Mouse (Mus musculus) splenic B cell, adult 2 months (primary cell): ENCODE results near the gene Fggy.

Experiments
- DNase-seq: peaks from one replicate; pipeline ENCODE4 v3.0.0-alpha.2; 2011; ENCODE audit warnings: low read depth, low spot score
- H3K27me3 ChIP-seq: 2 replicates; pipeline ENCODE4 v1.6.1; 2012; ENCODE audit warnings: mild to moderate bottlenecking, low read length, moderate library complexity, mixed read lengths; ENCODE audit not compliant: control insufficient read depth, poor library complexity, insufficient read depth, severe bottlenecking
- H3K36me3 ChIP-seq: 2 replicates; pipeline ENCODE4 v1.6.1; 2012; ENCODE audit warnings: mild to moderate bottlenecking, low read length, moderate library complexity, mixed read lengths; ENCODE audit not compliant: control insufficient read depth, poor library complexity, insufficient read depth, severe bottlenecking

Gene Fggy

DNA sequence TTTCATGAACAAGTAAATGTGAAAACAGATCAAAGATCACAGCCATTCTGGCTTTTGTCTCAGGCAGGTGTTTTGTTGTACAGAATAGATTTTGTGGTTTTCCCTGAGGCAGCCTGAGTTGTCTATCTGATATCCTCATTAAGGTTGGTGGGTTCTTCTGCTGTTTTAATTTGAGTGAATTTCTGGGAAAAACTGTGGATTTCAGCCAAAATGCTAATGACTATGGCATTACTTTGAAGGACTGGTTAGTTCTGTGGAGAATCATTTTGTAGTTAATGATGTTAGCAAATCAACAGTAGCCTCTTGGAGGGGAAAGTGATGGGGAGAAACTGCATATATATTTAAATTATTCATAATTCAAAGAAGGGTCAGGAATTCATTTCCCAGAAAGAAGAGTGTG is 16.4 kb downstream of the Fggy start:
- no peaks in the 10 kb centered on the region for H3K27me3 ChIP-seq
- no peak for DNase-seq
- H3K36me3 ChIP-seq = no peaks in the 10 kb centered on the region

DNA sequence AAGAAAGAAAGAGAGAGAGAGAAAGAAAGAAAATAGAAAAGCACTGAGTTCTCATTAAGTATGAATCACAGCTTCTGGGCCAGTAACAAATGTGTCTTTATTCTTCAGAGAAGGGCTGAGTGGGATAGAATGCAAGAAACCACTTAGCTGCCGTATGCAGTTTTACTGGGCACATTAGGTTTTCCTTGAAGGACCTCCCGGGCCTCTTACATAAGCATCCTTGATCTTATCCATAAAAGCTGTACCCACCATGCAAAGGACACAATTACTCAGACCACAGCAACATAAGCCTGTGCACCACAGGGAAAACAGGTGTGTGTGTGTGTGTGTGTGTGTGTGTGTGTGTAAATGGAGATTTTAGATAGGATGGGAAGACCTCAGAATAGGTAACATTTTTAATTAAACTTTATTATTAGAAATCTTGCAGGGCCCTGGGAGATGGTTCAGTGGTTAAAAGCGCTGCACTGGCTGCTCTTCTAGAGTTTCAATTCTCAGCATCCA is 18.2 kb downstream of the Fggy start:
- Histone ChIP-seq H3K36me3 (no peaks in the 10 kb centered on the region), H3K27me3 (no peaks in the 10 kb centered on the region)
- DNase-seq = no peak

GRCm38 (mm10) chr4:95579183-95579582 is 21.9 kb downstream of the Fggy start:
- no peaks in the 10 kb centered on the region for H3K36me3 ChIP-seq

DNA sequence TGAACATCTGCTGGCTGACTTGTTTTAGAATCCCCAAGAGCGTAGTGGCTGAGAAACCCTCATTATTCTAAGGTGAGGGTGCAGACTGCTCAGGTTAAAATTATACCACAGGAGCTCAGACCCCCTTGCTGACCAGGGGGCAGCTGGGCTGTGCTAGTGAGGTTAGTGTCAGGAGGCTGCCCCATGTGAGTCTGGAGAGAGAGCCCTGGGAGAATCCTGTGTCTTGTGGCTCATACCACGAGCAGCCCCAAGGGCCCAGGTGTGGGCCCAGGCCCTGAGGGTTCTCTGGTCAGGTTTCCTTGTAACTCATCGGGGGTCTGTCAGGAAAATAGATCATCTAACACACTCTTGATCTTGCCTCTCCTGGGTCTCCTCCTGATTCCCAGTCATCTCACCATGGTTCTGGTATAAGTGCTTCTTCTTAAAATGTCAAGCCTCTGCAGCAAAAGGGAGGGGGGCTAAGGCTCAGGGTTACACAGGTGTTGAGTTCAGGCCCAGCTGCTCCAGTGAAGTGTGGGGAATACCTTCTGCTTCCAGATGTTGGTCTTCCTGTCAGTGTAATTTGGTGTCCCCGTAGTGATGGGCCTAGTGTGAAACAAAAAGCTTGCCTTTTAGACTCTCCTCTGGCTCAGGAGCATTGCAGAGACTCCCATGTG is 26.9 kb downstream of the Fggy start:
- no peaks in the 10 kb centered on the region for H3K27me3 ChIP-seq
- no peak for DNase-seq
- no peaks in the 10 kb centered on the region for H3K36me3 ChIP-seq

More at GRCm38 (mm10) chr4:95579183-95579582, 21.9 kb downstream of the Fggy start:
- H3K27me3 ChIP-seq = no peaks in the 10 kb centered on the region
- no peak for DNase-seq

DNA sequence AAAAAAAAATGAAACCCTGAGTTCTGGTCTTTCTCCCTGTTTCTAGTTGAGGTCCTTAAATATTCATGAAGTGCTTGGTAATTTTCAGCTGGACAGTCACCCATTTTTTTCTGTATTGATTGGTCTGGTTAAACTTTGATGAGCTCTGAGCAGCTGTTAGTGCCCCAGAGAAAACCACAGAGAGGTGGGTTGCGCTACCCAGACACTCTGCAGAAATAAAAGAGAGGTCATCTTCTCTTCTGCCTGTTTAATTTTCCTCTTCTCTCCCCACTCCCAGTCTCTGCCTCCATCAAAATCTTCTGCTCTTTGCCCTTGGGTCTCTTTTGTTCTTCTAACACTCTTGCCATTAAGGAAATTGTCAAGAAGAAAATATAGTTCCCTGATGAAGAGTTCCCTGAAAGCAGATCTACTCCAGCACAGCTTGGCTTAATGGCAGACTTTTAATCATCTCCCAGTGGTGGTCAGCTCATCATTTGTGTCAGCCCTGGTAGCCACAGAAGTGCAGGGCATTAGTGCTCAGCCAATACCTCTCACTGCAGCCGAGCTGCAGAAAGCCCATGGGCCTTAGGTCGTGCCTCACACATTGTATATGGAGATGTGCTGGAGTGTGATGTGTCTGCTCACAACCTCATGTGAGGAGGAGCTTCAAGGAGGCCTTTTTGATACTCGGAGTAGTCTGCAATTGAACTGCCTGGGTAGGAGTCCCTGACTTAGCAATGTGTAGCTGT is 29.1 kb downstream of the Fggy start:
- Histone ChIP-seq H3K27me3 (no peaks in the 10 kb centered on the region), H3K36me3 (no peaks in the 10 kb centered on the region)
- DNase-seq = no peak

DNA sequence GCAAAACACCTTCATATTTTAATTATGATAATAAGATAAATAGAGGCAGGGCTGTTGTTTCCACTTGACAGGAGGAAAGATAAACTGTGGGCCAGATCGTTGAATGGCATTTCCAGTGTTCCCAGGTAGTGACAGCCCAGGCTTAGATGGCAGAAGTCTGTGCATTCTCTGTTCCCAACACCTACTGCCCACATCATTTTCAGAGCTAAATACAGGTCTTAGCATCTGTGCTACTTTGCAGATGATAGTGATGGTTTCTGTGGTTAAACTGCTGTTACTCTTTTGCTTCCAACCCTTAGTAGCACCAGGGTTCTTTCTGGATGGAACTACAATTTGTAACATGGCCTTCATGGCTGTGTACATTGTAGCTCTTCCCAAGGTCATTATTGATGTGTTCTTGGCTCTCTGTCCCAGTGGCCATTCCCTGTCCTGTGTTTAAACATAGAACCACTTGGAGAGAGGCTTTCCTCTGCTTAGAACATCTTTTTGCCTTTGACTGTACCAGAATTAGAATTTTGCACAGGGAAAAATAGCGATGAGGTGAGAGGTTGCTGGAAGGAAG is 31.5 kb downstream of the Fggy start:
- H3K27me3 ChIP-seq = no peaks in the 10 kb centered on the region
- no peak for DNase-seq
- no peaks in the 10 kb centered on the region for H3K36me3 ChIP-seq

- Histone ChIP-seq H3K27me3 (no peaks in the 10 kb centered on the region), H3K36me3 (no peaks in the 10 kb centered on the region)
- no peak for DNase-seq
Observed at GRCm38 (mm10) chr4:95590878-95591277, 33.6 kb downstream of the Fggy start.

- DNase-seq = no peak
- no peaks in the 10 kb centered on the region for H3K36me3 ChIP-seq
- no peaks in the 10 kb centered on the region for H3K27me3 ChIP-seq
Observed at GRCm38 (mm10) chr4:95597208-95597607, 39.9 kb downstream of the Fggy start.

DNA sequence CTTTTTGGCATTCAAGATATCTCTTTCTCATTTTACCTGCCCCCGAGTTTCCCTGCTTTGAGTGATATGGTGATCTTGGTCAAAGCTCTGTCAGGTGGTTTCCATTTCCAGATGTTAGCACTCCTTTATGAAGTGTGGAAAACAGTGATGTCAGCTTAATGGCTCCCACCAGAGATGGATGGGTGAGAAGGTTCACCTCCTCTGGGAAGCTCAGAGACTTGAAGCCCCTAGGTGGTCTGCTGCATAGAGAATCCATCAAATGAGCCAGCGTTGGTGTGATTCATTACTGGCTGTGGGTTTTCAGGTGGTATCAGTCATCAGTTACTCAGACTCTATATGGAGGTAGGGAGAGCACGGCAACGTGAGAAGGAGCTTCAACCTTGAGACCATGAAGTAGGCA is 44.5 kb downstream of the Fggy start:
- Histone ChIP-seq H3K27me3 (no peaks in the 10 kb centered on the region), H3K36me3 (no peaks in the 10 kb centered on the region)
- DNase-seq = no peak

DNA sequence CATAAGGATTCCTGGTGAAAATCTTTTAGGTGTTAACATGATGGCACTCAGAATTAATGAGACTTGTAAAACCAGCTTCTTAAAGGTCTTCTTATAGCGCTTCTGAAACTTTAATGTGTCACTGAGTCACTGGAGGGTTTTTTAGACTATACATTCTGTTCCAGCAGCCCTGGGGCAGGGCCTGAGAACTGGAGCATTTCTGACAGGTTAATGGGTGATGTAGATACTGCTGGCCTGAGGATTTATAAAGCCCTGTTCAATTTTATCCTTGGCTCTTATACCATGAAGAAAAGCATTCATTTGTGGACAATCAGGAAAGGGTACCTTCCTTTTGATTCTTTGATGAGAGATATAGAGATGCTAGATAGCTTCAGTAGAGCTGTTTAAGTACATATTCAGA is 45.9 kb downstream of the Fggy start:
- Histone ChIP-seq H3K27me3 (no peaks in the 10 kb centered on the region), H3K36me3 (no peaks in the 10 kb centered on the region)
- DNase-seq = no peak

GRCm38 (mm10) chr4:95610663-95611062 is 53.4 kb downstream of the Fggy start:
- DNase-seq = no peak

DNA sequence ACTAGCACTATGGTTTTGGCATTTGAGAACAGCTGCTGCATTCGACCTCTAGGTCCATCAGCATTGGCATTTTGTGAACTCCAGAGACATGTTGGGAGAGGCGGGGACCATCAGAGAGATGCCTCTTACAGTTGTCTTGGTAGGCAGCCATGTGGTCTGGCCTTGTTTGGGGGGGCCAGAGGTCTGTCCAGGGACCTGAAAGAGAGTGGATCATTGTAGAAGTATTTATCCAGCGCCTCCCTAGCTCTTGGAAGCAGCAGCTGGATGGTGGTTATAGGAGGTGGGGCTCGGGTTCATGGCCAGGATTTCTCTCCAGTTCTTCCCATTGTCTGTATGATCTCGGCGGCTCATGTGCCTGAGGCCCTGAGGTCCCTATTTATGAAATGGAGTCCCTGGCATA is 54.1 kb downstream of the Fggy start:
- H3K27me3 ChIP-seq = no peaks in the 10 kb centered on the region
- DNase-seq = no peak
- no peaks in the 10 kb centered on the region for H3K36me3 ChIP-seq

More at GRCm38 (mm10) chr4:95610663-95611062, 53.4 kb downstream of the Fggy start:
- no peaks in the 10 kb centered on the region for H3K27me3 ChIP-seq
- H3K36me3 ChIP-seq = no peaks in the 10 kb centered on the region

GRCm38 (mm10) chr4:95621046-95621445 is 63.7 kb downstream of the Fggy start:
- Histone ChIP-seq H3K27me3 (no peaks in the 10 kb centered on the region), H3K36me3 (no peaks in the 10 kb centered on the region)
- DNase-seq = no peak

DNA sequence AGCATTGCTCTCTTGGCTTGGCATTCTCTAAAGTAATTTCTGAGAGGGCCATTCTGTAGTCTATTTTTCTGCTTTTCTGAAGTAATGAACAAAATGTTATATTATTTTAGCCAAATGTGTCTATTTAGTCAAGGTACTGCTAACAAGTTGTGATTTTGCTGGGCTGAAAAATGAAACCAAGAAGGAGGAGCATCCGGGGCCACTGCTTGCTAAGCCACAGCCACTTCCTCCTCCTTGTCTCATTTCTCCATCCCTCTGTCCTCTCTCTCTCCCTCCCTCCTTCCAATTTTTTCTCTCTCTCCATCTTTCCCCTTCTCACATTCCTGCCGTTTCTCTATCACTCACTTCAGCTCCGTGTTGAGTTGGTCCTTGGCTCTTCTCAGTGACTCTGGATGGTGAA is 67.4 kb downstream of the Fggy start:
- Histone ChIP-seq H3K27me3 (no peaks in the 10 kb centered on the region), H3K36me3 (no peaks in the 10 kb centered on the region)
- DNase-seq = no peak

DNA sequence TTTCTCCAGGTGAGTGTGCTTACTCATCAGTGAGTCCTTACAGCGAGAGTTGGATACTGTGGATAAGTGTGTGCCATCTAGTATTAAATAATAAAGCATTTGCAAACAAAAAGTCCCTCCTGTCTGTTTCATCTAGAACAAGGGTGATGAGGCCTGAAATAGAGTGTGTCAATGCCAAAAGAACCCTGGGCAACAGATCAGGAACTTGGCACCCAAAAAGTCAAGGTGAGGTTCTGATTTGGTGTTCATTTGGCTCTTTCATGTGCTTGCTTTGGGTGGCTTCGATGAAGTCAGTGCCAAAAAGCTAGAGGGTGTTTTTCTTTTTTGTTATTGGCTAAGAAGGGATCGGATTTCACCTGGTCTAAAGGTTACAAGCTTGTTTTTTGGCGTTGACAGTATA is 68.3 kb downstream of the Fggy start:
- DNase-seq = no peak
- Histone ChIP-seq H3K36me3 (no peaks in the 10 kb centered on the region), H3K27me3 (no peaks in the 10 kb centered on the region)
